Mouse (Mus musculus): ENCODE measurements around the gene Traf5. TPM values are rescaled to one million over a fixed set of nuclear protein-coding genes. Genes with fewer than 3 reads are reported as not detected.

Gene Traf5
- polyA plus RNA-seq, 1 experiment from 2014 or later, result 21.3 TPM

DNA sequence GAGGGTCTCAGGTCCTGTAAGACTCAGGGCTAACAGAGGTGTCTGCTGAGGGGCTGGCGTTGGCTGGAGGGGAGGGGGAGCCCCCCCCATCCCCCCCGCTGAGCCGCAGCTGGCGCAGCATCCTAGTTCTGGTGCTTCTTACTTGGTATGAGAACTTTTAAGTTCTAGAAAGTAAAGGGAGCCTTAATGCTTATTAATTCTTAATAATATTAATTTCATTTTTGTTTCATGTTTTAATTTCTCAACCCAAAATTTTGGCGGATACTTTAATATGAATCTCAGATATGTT, 104.9 kb downstream of the Traf5 start:
- Histone ChIP-seq H3K9me3 (ENCODE audit: control insufficient read depth, low read length) (no peaks in the 10 kb centered on the region), H3K36me3 (ENCODE audit: control insufficient read depth, insufficient read depth, low read length) (no peaks in the 10 kb centered on the region), H3K4me1 (replicated peaks; ENCODE audit: control insufficient read depth, insufficient read depth, low read length) (peaks cover 5% of the 10 kb centered on the region; the same call in 1 of the 2 replicates), H3K27me3 (replicated peaks; ENCODE audit: control insufficient read depth, insufficient read depth, low read length) (0 out of 2 replicates have a peak, but pooled peaks cover 4% of the 10 kb centered on the region), H3K9ac (ENCODE audit: low read length) (no peak overlapping the region), H3K27ac (ENCODE audit: low read depth) (no peak overlapping the region), H3K4me3 (ENCODE audit: low read depth, low read length) (no peak overlapping the region), H3K4me2 (ENCODE audit: low read length) (no peak overlapping the region)
- WGBS, result 53% methylated on average over 5 of the region's 5 CpGs
- DNase-seq (ENCODE audit: low spot score), result no peak
- no peak for ATAC-seq (replicated peaks; ENCODE audit: low FRiP score, low TSS enrichment, low read depth)

GRCm38 (mm10) chr1:191986674-191987480, 105.5 kb downstream of the Traf5 start:
- H3K9me3 ChIP-seq (ENCODE audit: control insufficient read depth, low read length), result no peaks in the 10 kb centered on the region
- H3K4me2 ChIP-seq (ENCODE audit: low read length), result no peak overlapping the region
- no peak overlapping the region for H3K27ac ChIP-seq (ENCODE audit: low read depth)
- no peak overlapping the region for H3K4me3 ChIP-seq (ENCODE audit: low read depth, low read length)
- no peak overlapping the region for H3K9ac ChIP-seq (ENCODE audit: low read length)
- ATAC-seq (replicated peaks; ENCODE audit: low FRiP score, low TSS enrichment, low read depth) (no peak), DNase-seq (ENCODE audit: low spot score) (no peak)
- 73% methylated on average over 8 of the region's 8 CpGs for WGBS
- H3K27me3 ChIP-seq (replicated peaks; ENCODE audit: control insufficient read depth, insufficient read depth, low read length), result 0 out of 2 replicates have a peak, but pooled peaks cover 4% of the 10 kb centered on the region
- H3K36me3 ChIP-seq (ENCODE audit: control insufficient read depth, insufficient read depth, low read length), result no peaks in the 10 kb centered on the region
- peaks cover 5% of the 10 kb centered on the region; the same call in 1 of the 2 replicates for H3K4me1 ChIP-seq (replicated peaks; ENCODE audit: control insufficient read depth, insufficient read depth, low read length)

DNA sequence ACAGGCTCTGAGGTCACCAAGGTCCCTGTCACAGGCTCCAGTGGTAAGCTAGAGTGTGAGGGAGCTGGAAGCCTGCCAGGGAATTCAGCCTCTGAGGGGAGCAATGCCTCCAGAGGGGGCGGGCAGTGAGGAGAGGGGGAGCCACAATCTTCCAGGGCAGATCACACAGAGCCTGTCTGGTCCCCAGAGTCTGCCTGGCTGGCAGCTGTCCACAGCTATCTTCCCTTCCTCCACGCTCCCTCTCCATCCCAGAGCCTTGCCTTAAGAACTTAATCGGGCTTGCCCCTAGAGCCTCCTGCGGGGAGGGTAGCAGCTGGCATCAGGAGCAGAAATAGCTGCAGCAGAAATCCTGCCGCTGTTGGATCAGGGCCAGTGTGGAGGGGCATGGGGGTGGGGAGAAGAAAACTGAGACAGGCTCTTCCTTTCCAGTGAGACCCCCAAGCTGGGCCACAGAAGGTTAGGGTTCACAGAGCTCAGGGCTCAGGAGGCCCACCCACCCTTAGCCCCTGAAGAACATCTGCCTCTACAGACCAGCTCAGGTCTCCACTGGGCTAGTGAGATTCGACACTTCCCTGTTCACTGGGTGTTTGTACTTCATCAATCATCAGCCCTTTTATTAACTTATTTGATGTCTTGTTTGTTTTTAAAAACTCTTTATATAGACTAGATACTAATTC, 110.8 kb downstream of the Traf5 start:
- no peak overlapping the region for H3K4me3 ChIP-seq (ENCODE audit: low read depth, low read length)
- no peaks in the 10 kb centered on the region for H3K36me3 ChIP-seq (ENCODE audit: control insufficient read depth, insufficient read depth, low read length)
- H3K27me3 ChIP-seq (replicated peaks; ENCODE audit: control insufficient read depth, insufficient read depth, low read length), result 0 out of 2 replicates have a peak, but pooled peaks cover 4% of the 10 kb centered on the region
- DNase-seq (ENCODE audit: low spot score), result no peak
- peak; percentile 69; the same call in 1 of the 2 replicates for ATAC-seq (replicated peaks; ENCODE audit: low FRiP score, low TSS enrichment, low read depth)
- H3K9me3 ChIP-seq (ENCODE audit: control insufficient read depth, low read length), result no peaks in the 10 kb centered on the region
- H3K27ac ChIP-seq (ENCODE audit: low read depth), result no peak overlapping the region; the same call in 1 of the 2 replicates
- no peak overlapping the region for H3K4me2 ChIP-seq (ENCODE audit: low read length)
- WGBS, result 22% methylated on average over 6 of the region's 6 CpGs
- H3K9ac ChIP-seq (ENCODE audit: low read length), result no peak overlapping the region
- H3K4me1 ChIP-seq (replicated peaks; ENCODE audit: control insufficient read depth, insufficient read depth, low read length), result peaks cover 7% of the 10 kb centered on the region; the same call in 1 of the 2 replicates

DNA sequence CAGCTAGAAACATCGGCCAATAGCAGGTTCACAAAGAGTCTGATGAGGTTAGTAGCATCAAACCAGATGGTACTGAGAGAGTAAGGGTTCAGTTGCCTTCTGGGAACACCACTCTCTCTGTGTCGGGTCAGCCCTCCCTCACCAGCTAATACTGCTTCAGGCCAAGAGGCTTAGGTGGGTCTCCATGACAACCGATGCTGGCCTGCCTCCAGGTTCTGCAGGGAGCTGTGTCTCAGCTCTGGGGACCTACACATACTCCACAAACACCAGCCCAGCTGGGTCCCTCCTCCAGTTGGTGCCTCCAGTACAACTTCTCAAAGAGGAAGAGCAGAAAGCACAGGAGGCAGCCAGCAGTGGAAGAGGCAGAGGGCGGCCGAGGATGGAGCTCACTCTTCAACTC, 115.2 kb downstream of the Traf5 start, which contains the start of gene Rd3:
TSS of gene Rd3 (plus strand) at position 184 of the 400 bp plus-strand sequence.
- 0 out of 2 replicates have a peak, but pooled peaks have one; percentile 55 for ATAC-seq (replicated peaks; ENCODE audit: low FRiP score, low TSS enrichment, low read depth)
- peaks cover 7% of the 10 kb centered on the region; the same call in 1 of the 2 replicates for H3K4me1 ChIP-seq (replicated peaks; ENCODE audit: control insufficient read depth, insufficient read depth, low read length)
- WGBS, result 44% methylated on average over 5 of the region's 5 CpGs
- no peak within 1 kb of the TSS for H3K9ac ChIP-seq (ENCODE audit: low read length)
- no peaks in the 10 kb centered on the region for H3K36me3 ChIP-seq (ENCODE audit: control insufficient read depth, insufficient read depth, low read length)
- DNase-seq (ENCODE audit: low spot score), result peak; percentile 71
- no peaks in the 10 kb centered on the region for H3K9me3 ChIP-seq (ENCODE audit: control insufficient read depth, low read length)
- H3K27ac ChIP-seq (ENCODE audit: low read depth), result no peak within 1 kb of the TSS
- H3K27me3 ChIP-seq (replicated peaks; ENCODE audit: control insufficient read depth, insufficient read depth, low read length), result no peaks in the 10 kb centered on the region
- no peak within 1 kb of the TSS for H3K4me3 ChIP-seq (ENCODE audit: low read depth, low read length)
- no peak within 1 kb of the TSS for H3K4me2 ChIP-seq (ENCODE audit: low read length)

- no peak overlapping the region for H3K9ac ChIP-seq (ENCODE audit: low read length)
- no peak overlapping the region for H3K4me3 ChIP-seq (ENCODE audit: low read depth, low read length)
- H3K4me2 ChIP-seq (ENCODE audit: low read length), result no peak overlapping the region
- no peaks in the 10 kb centered on the region for H3K4me1 ChIP-seq (replicated peaks; ENCODE audit: control insufficient read depth, insufficient read depth, low read length)
- no peak overlapping the region for H3K27ac ChIP-seq (ENCODE audit: low read depth)
- H3K9me3 ChIP-seq (ENCODE audit: control insufficient read depth, low read length), result no peaks in the 10 kb centered on the region
- ATAC-seq (replicated peaks; ENCODE audit: low FRiP score, low TSS enrichment, low read depth), result no peak
- no peak for DNase-seq (ENCODE audit: low spot score)
- no peaks in the 10 kb centered on the region for H3K27me3 ChIP-seq (replicated peaks; ENCODE audit: control insufficient read depth, insufficient read depth, low read length)
- WGBS, result 75% methylated on average over 13 of the region's 13 CpGs
- H3K36me3 ChIP-seq (ENCODE audit: control insufficient read depth, insufficient read depth, low read length), result no peaks in the 10 kb centered on the region
Measured at GRCm38 (mm10) chr1:191974509-191975405, 117.6 kb downstream of the Traf5 start.

DNA sequence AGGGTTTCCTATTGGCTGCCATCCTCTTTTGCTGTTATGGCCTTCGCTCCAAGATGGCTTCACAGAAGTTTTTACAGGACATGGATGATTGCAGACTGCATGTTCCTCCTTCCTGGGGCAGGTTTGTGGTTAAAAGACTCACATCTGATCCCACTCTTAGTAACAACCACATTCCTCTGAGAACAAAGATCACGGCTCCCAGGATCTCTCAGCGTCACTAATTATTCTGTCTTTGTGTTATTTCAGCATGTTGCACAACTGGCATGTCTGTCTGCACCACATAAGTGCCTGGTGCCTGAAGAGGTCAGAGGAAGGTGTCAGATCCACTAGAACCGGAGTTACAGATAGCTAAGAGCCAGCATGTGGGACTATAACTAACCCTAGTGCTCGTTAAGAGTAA, 122.4 kb downstream of the Traf5 start:
- Histone ChIP-seq H3K9me3 (ENCODE audit: control insufficient read depth, low read length) (no peaks in the 10 kb centered on the region), H3K27ac (ENCODE audit: low read depth) (no peak overlapping the region), H3K4me1 (replicated peaks; ENCODE audit: control insufficient read depth, insufficient read depth, low read length) (no peaks in the 10 kb centered on the region), H3K36me3 (ENCODE audit: control insufficient read depth, insufficient read depth, low read length) (no peaks in the 10 kb centered on the region), H3K27me3 (replicated peaks; ENCODE audit: control insufficient read depth, insufficient read depth, low read length) (no peaks in the 10 kb centered on the region), H3K9ac (ENCODE audit: low read length) (no peak overlapping the region), H3K4me3 (ENCODE audit: low read depth, low read length) (no peak overlapping the region), H3K4me2 (ENCODE audit: low read length) (no peak overlapping the region)
- WGBS, result 76% methylated on average over 5 of the region's 5 CpGs
- DNase-seq (ENCODE audit: low spot score), result no peak
- no peak for ATAC-seq (replicated peaks; ENCODE audit: low FRiP score, low TSS enrichment, low read depth)

DNA sequence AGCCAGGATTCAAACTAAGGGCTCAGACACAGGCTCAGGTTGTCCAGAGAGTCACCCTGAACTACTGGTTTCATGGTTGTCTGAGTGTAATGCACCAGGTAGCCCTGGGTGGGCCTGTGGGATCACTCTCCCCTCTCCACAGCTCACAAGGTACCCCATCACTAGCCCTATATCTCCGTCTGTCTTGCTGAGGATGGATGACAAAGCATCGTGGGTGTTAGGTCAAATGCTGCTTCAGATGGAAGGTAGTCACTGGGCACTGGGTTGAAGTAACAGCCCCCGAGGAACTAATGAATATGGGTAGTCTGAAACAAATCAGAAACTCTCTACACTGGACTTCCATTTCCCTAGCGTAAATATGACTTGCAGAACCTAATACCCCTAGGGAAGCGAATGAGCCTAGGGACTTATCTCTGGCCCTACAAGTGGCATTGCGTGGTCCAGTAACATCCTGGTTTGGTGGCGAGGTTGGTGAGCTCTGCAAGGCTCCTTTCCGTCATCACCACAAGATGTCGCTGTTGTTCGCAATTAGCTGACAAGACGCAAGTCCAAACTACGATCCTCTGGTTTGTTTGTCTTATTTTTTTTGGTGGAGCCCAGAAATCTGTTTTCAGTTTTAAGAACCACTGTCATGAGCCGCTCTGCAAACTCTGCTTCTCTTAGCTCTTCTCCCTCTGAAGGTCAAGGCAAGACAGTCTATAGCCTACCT, 127.4 kb downstream of the Traf5 start:
- no peak overlapping the region for H3K9ac ChIP-seq (ENCODE audit: low read length)
- peak overlapping the region; percentile 33 for H3K4me2 ChIP-seq (ENCODE audit: low read length)
- no peaks in the 10 kb centered on the region for H3K4me1 ChIP-seq (replicated peaks; ENCODE audit: control insufficient read depth, insufficient read depth, low read length)
- H3K27me3 ChIP-seq (replicated peaks; ENCODE audit: control insufficient read depth, insufficient read depth, low read length), result no peaks in the 10 kb centered on the region
- H3K27ac ChIP-seq (ENCODE audit: low read depth), result no peak overlapping the region; the same call in 1 of the 2 replicates
- ATAC-seq (replicated peaks; ENCODE audit: low FRiP score, low TSS enrichment, low read depth) (peak; percentile 46), DNase-seq (ENCODE audit: low spot score) (peak; percentile 85)
- no peak overlapping the region for H3K4me3 ChIP-seq (ENCODE audit: low read depth, low read length)
- no peaks in the 10 kb centered on the region for H3K36me3 ChIP-seq (ENCODE audit: control insufficient read depth, insufficient read depth, low read length)
- WGBS, result 15% methylated on average over 13 of the region's 13 CpGs
- H3K9me3 ChIP-seq (ENCODE audit: control insufficient read depth, low read length), result no peaks in the 10 kb centered on the region
